ENCODE assay signal across 26 mouse cellular contexts in the genomic region with DNA sequence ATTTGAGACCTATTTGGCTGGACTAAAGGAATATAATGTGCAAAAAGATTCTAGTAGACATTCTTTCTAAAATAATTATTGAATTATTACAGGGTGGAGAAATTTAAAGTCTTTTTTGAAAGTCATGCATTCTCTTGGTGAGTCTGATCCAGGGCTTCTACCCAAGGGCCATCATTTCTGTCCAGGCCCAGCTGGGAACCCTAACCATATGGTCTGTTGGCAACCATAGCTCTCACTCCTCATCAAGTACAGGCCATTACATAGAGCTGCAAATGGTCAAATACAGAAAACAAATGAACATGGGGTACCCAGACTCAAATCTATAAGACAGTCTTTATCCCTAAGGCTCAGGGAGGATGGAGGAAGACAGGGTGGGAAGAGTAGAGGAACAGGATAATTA.
DNase-seq lines count a peak whose midpoint lies in the region; ATAC-seq and TF ChIP-seq lines count a peak whose summit lies in the region.
"Had no signal": no experiment of that assay in that cellular context is flagged by ENCODE, and none has a peak within 500 bp of the region (broad histone marks: within the 10 kb centered on the region; RNA-seq: fewer than 3 reads in every experiment).

No protein-coding gene starts in this region.

- DNase-seq in hindbrain, postnatal 0 days (ENCODE audit: low spot score) = peak; percentile 17
- DNase-seq in cerebellum, adult 11 months = peak; percentile 19
- DNase-seq in cerebellum, adult 9-10 months = peak; percentile 65
- peak; percentile 66 to 78 for DNase-seq in cerebellum, postnatal 36 days
- no peak for DNase-seq in kidney, postnatal 4 days
- DNase-seq: adrenal gland, postnatal 10 days; forebrain, postnatal 0 days; kidney, adult 8-10 months; kidney, postnatal 25 days; layer of hippocampus, postnatal 36 days; liver; lung, adult 2 months; lung, postnatal 10 days; right cerebral cortex, postnatal 25 days; thymus, postnatal 14 days had no signal

- no peak for ATAC-seq in hindbrain, postnatal 0 days
- no peak for ATAC-seq in hindbrain, embryonic 13.5 days (ENCODE audit: low FRiP score)
- ATAC-seq in forebrain, embryonic 12.5 days (ENCODE audit: low FRiP score) = no peak
- ATAC-seq: forebrain, postnatal 0 days; intestine, embryonic 16.5 days; midbrain, embryonic 15.5 days had no signal

- H3K36me3 ChIP-seq in hindbrain, postnatal 0 days (ENCODE audit: insufficient read depth, low read length) = no peaks in the 10 kb centered on the region
- H3K36me3 ChIP-seq in hindbrain, embryonic 13.5 days = no peaks in the 10 kb centered on the region
- H3K36me3 ChIP-seq in forebrain, embryonic 12.5 days (replicated peaks) = no peaks in the 10 kb centered on the region
- H3K36me3 ChIP-seq: G1E; hindbrain, embryonic 10.5 days; midbrain, embryonic 15.5 days; stomach, embryonic 15.5 days had no signal

- no peak overlapping the region for H3K27ac ChIP-seq in hindbrain, postnatal 0 days
- H3K27ac ChIP-seq in hindbrain, embryonic 13.5 days = no peak overlapping the region
- no peak overlapping the region for H3K27ac ChIP-seq in forebrain, embryonic 12.5 days
- H3K27ac ChIP-seq: hindbrain, embryonic 10.5 days; layer of hippocampus, adult 2 months; liver, embryonic 14.5 days; macrophage; midbrain, embryonic 15.5 days; stomach, embryonic 15.5 days had no signal

- no peaks in the 10 kb centered on the region for H3K9me3 ChIP-seq in hindbrain, postnatal 0 days (ENCODE audit: low read length)
- H3K9me3 ChIP-seq in hindbrain, embryonic 13.5 days = no peaks in the 10 kb centered on the region
- no peaks in the 10 kb centered on the region for H3K9me3 ChIP-seq in forebrain, embryonic 12.5 days
- H3K9me3 ChIP-seq: G1E; hindbrain, embryonic 10.5 days; midbrain, embryonic 15.5 days; stomach, embryonic 15.5 days had no signal

- H3K9ac ChIP-seq in hindbrain, postnatal 0 days (replicated peaks; ENCODE audit: low read length) = no peak overlapping the region
- no peak overlapping the region for H3K9ac ChIP-seq in hindbrain, embryonic 13.5 days
- no peak overlapping the region for H3K9ac ChIP-seq in forebrain, embryonic 12.5 days
- H3K9ac ChIP-seq: forebrain, postnatal 0 days; liver, embryonic 14.5 days; midbrain, embryonic 15.5 days; stomach, embryonic 15.5 days had no signal

- no peak overlapping the region for H3K4me3 ChIP-seq in hindbrain, postnatal 0 days (ENCODE audit: low read length)
- H3K4me3 ChIP-seq in hindbrain, embryonic 13.5 days = no peak overlapping the region
- H3K4me3 ChIP-seq in forebrain, embryonic 12.5 days (replicated peaks) = no peak overlapping the region
- H3K4me3 ChIP-seq: erythroblast, embryonic 14.5 days; hindbrain, embryonic 10.5 days; layer of hippocampus, adult 2 months; midbrain, embryonic 15.5 days; stomach, embryonic 15.5 days had no signal

- no peak for TF ChIP-seq CTCF in hindbrain, postnatal 0 days (IDR thresholded peaks at IDR 0.05; ENCODE audit: low read depth)

- H3K4me1 ChIP-seq in hindbrain, postnatal 0 days (ENCODE audit: insufficient read depth, low read length) = no peaks in the 10 kb centered on the region
- peaks cover 12% of the 10 kb centered on the region; the same call in 1 of the 2 replicates for H3K4me1 ChIP-seq in hindbrain, embryonic 13.5 days (replicated peaks)
- peaks cover 6% of the 10 kb centered on the region; the same call in 1 of the 2 replicates for H3K4me1 ChIP-seq in forebrain, embryonic 12.5 days
- H3K4me1 ChIP-seq: midbrain, embryonic 15.5 days had no signal

- H3K4me2 ChIP-seq in hindbrain, postnatal 0 days (ENCODE audit: low read depth, low read length) = no peak overlapping the region
- H3K4me2 ChIP-seq in hindbrain, embryonic 13.5 days = no peak overlapping the region
- no peak overlapping the region for H3K4me2 ChIP-seq in forebrain, embryonic 12.5 days
- H3K4me2 ChIP-seq: midbrain, embryonic 15.5 days; stomach, embryonic 15.5 days had no signal

- no peaks in the 10 kb centered on the region for H3K27me3 ChIP-seq in hindbrain, postnatal 0 days (ENCODE audit: insufficient read depth, low read length)
- no peaks in the 10 kb centered on the region for H3K27me3 ChIP-seq in hindbrain, embryonic 13.5 days
- H3K27me3 ChIP-seq in forebrain, embryonic 12.5 days = no peaks in the 10 kb centered on the region
- H3K27me3 ChIP-seq: midbrain, embryonic 15.5 days; stomach, embryonic 15.5 days had no signal

Comparison
In these comparisons a context has a peak if more than half of its experiments do, and no peak if none do; other contexts are left out.
1. DNase-seq: peak in hindbrain, postnatal 0 days (single experiment), cerebellum, adult 11 months (single experiment), cerebellum, adult 9-10 months (single experiment) and cerebellum, postnatal 36 days (2 of 2); none in kidney, postnatal 4 days (0 of 2).